Mouse (Mus musculus): ENCODE results near the gene Tle1. TPM values are rescaled to one million over a fixed set of nuclear protein-coding genes. Genes with fewer than 3 reads are reported as not detected.

The Tle1 gene
- polyA plus RNA-seq, 1 experiment from 2014 or later = 31.4 TPM

DNA sequence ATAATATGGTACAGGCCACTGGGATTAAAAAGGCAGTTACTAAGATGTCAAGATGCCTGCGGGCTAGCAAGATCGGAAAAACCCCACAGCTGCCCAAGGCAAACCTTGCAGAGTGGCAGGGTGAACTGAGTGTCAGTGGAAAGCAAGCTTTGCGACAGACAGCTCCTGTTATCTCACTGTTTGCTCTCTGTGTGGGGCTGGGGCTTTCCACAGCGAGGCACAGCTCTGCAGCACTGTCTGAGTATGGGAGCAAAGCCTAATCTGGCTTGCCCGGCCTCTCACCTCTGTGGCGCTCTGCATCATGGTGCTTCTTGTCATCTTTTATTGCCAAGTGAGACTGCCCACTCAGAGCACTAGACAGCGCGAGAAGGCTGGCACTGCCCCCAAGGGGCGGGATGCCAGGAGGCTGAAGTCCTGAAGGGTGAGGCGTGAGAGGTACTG lies 42.8 kb downstream of the Tle1 start:
- no peak overlapping the region for H3K4me3 ChIP-seq (ENCODE audit: low read depth, low read length)
- no peaks in the 10 kb centered on the region; the same call in 1 of the 2 replicates for H3K36me3 ChIP-seq (ENCODE audit: control insufficient read depth, insufficient read depth, low read length)
- no peaks in the 10 kb centered on the region for H3K4me1 ChIP-seq (ENCODE audit: control insufficient read depth, insufficient read depth, low read length)
- H3K27me3 ChIP-seq (ENCODE audit: control insufficient read depth, insufficient read depth, low read length) = no peaks in the 10 kb centered on the region
- DNase-seq (ENCODE audit: low spot score) (no peak), ATAC-seq (ENCODE audit: insufficient number of reproducible peaks, low FRiP score, low TSS enrichment, low read depth) (no peak)
- no peaks in the 10 kb centered on the region for H3K9me3 ChIP-seq (ENCODE audit: control insufficient read depth, low read length)
- H3K27ac ChIP-seq (replicated peaks; ENCODE audit: low read depth, low read length) = no peak overlapping the region
- 58% methylated on average over 10 of the region's 10 CpGs for WGBS
- no peak overlapping the region for H3K9ac ChIP-seq (ENCODE audit: low read length)
- H3K4me2 ChIP-seq (ENCODE audit: low read depth, severe bottlenecking) = no peak overlapping the region

DNA sequence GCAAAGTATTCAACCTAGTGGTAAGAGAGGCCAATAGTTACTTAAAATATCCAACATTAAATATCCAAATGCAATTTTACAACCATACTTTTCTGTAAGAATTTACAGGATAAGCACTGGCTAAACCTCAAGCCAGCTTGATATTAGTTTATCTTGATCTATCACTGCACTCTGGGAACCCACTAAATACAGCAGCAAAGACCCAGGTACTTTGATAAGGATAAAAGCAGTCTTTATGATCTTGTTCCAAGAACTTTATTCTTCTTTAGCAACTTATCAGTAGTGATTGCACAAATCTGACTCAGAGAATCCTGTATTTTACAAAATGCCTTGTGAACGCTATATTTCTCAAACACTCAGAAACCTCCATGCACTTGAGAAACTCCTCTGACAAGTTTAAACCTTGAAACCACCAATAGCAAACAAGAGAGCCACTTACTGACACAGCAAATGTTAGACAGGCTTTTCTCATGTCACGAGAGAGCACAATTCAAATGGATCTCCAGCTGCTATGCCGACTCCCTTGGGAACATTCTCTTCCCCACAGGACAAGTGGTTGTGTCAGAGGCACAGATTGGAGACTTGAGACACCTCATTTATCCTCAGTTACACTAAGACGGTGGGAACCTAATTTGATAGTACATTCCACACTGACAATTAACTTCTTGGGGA lies 50.1 kb downstream of the Tle1 start:
- Histone ChIP-seq H3K4me2 (ENCODE audit: low read depth, severe bottlenecking) (no peak overlapping the region), H3K4me3 (ENCODE audit: low read depth, low read length) (no peak overlapping the region), H3K9me3 (ENCODE audit: control insufficient read depth, low read length) (no peaks in the 10 kb centered on the region), H3K4me1 (ENCODE audit: control insufficient read depth, insufficient read depth, low read length) (no peaks in the 10 kb centered on the region), H3K36me3 (ENCODE audit: control insufficient read depth, insufficient read depth, low read length) (no peaks in the 10 kb centered on the region), H3K9ac (ENCODE audit: low read length) (no peak overlapping the region), H3K27me3 (ENCODE audit: control insufficient read depth, insufficient read depth, low read length) (no peaks in the 10 kb centered on the region), H3K27ac (replicated peaks; ENCODE audit: low read depth, low read length) (no peak overlapping the region)
- ATAC-seq (ENCODE audit: insufficient number of reproducible peaks, low FRiP score, low TSS enrichment, low read depth) (no peak), DNase-seq (ENCODE audit: low spot score) (no peak)
- 53% methylated on average over 4 of the region's 4 CpGs for WGBS

DNA sequence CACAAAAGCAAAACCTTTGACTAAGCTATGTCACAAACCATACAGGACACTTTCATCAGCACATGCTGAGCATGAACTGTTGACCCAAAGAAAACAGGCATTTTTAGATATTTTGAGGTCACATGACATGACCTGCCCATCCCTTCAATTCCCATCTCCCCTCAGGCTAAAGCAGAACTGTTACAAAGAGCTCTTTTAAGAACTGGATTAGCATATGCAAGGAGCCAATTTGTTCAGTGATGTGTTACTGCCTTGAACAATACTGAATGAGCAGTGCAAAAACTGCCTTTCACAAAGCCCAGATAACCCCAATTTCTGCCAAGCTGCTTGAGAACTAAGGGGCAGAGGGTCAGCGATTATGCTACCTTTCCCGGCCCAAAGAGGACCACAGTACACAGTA lies 54.7 kb downstream of the Tle1 start:
- ATAC-seq (ENCODE audit: insufficient number of reproducible peaks, low FRiP score, low TSS enrichment, low read depth) = no peak

DNA sequence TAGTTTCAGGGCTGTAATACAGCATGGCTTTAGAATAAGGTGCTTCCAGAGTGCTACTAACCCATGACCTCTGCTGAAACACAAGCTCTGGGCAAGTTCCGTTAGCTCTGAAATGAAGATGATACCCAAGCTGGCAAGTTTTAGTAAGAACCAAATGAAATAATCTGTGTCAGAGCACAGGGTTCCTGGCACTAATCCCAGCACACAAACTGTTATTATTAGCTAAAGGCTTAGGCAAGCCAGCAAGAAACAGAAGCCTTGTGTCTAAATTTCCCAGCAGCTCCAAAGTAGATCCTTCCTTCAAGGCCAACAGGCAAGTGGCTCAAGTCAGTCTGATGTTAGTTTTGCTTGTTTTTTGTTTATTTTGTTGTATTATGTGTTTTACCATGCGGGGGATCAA lies 56.2 kb downstream of the Tle1 start:
- H3K27me3 ChIP-seq (ENCODE audit: control insufficient read depth, insufficient read depth, low read length) = no peaks in the 10 kb centered on the region
- H3K4me2 ChIP-seq (ENCODE audit: low read depth, severe bottlenecking) = no peak overlapping the region
- peaks cover under 1% of the 10 kb centered on the region; the same call in 1 of the 2 replicates for H3K36me3 ChIP-seq (ENCODE audit: control insufficient read depth, insufficient read depth, low read length)
- 94% methylated on average over 2 of the region's 2 CpGs for WGBS
- H3K4me3 ChIP-seq (ENCODE audit: low read depth, low read length) = no peak overlapping the region
- H3K4me1 ChIP-seq (ENCODE audit: control insufficient read depth, insufficient read depth, low read length) = no peaks in the 10 kb centered on the region
- H3K9me3 ChIP-seq (ENCODE audit: control insufficient read depth, low read length) = no peaks in the 10 kb centered on the region
- no peak overlapping the region for H3K9ac ChIP-seq (ENCODE audit: low read length)
- DNase-seq (ENCODE audit: low spot score) (no peak), ATAC-seq (ENCODE audit: insufficient number of reproducible peaks, low FRiP score, low TSS enrichment, low read depth) (no peak)
- no peak overlapping the region for H3K27ac ChIP-seq (replicated peaks; ENCODE audit: low read depth, low read length)

More for the DNA sequence above, 54.7 kb downstream of the Tle1 start:
- no peaks in the 10 kb centered on the region for H3K36me3 ChIP-seq (ENCODE audit: control insufficient read depth, insufficient read depth, low read length)
- H3K9me3 ChIP-seq (ENCODE audit: control insufficient read depth, low read length) = no peaks in the 10 kb centered on the region
- H3K4me1 ChIP-seq (ENCODE audit: control insufficient read depth, insufficient read depth, low read length) = no peaks in the 10 kb centered on the region
- 82% methylated on average over 2 of the region's 2 CpGs for WGBS
- H3K4me3 ChIP-seq (ENCODE audit: low read depth, low read length) = no peak overlapping the region
- no peak overlapping the region for H3K4me2 ChIP-seq (ENCODE audit: low read depth, severe bottlenecking)
- no peaks in the 10 kb centered on the region for H3K27me3 ChIP-seq (ENCODE audit: control insufficient read depth, insufficient read depth, low read length)
- H3K27ac ChIP-seq (replicated peaks; ENCODE audit: low read depth, low read length) = no peak overlapping the region
- no peak for DNase-seq (ENCODE audit: low spot score)
- H3K9ac ChIP-seq (ENCODE audit: low read length) = no peak overlapping the region

DNA sequence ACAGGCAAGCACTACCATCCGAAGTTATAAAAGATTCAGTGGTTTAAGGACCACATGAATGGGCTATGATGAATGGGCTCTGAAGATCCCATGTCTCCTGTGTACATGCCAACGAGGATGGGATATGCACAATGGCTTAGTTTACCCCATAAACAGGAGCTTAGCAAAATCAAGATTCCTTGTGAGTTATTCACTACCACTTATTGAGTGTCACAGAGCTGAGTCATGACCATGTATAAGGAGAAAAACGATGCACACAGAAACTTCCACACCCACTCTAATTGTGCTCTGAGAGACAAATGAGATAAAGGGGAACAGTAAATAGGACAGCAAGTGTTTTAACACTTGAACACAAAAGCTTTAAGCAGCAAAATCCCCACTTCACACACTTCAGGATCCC lies 60.0 kb downstream of the Tle1 start:
- no peak for DNase-seq (ENCODE audit: low spot score)
- ATAC-seq (ENCODE audit: insufficient number of reproducible peaks, low FRiP score, low TSS enrichment, low read depth) = no peak
- Histone ChIP-seq H3K4me2 (ENCODE audit: low read depth, severe bottlenecking) (no peak overlapping the region), H3K27me3 (ENCODE audit: control insufficient read depth, insufficient read depth, low read length) (no peaks in the 10 kb centered on the region), H3K27ac (replicated peaks; ENCODE audit: low read depth, low read length) (no peak overlapping the region), H3K9me3 (ENCODE audit: control insufficient read depth, low read length) (no peaks in the 10 kb centered on the region), H3K4me3 (ENCODE audit: low read depth, low read length) (no peak overlapping the region), H3K4me1 (ENCODE audit: control insufficient read depth, insufficient read depth, low read length) (no peaks in the 10 kb centered on the region), H3K9ac (ENCODE audit: low read length) (no peak overlapping the region), H3K36me3 (ENCODE audit: control insufficient read depth, insufficient read depth, low read length) (peaks cover 3% of the 10 kb centered on the region; the same call in 1 of the 2 replicates)
- WGBS = 83% methylated on average over 3 of the region's 3 CpGs

DNA sequence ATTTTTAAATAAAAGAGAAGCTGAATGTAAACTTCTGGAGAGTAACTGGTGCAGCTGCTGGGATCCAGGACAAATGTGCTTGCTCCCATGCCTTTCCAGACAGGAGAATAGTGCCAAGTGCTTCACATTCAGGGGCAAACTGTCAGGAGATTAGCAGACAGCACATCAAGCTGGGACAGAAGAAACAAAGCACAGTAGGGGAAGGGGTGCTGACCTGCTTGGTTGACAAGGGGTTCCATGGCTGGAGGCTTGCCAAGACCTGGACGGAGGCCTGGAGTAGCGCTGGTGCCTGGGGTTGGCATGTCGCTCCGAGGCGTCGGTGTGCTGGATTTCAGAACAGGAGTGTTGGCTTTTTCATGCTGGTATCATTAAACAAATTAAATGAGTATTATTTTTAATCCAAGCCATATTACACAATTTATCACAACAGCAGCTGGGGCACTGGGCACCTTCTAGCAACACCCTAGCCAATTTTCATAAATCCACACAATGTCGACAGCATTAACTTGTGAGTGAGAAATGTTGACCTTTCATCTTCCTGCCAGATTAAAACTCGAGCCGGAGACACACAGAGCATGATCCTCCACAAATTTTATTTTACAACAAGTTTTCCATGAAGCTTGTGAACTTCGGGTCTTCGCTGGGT lies 61.1 kb downstream of the Tle1 start:
- Histone ChIP-seq H3K9ac (ENCODE audit: low read length) (no peak overlapping the region), H3K36me3 (ENCODE audit: control insufficient read depth, insufficient read depth, low read length) (peaks cover 3% of the 10 kb centered on the region; the same call in 1 of the 2 replicates), H3K27ac (replicated peaks; ENCODE audit: low read depth, low read length) (no peak overlapping the region), H3K4me1 (ENCODE audit: control insufficient read depth, insufficient read depth, low read length) (no peaks in the 10 kb centered on the region), H3K4me2 (ENCODE audit: low read depth, severe bottlenecking) (no peak overlapping the region), H3K4me3 (ENCODE audit: low read depth, low read length) (no peak overlapping the region), H3K27me3 (ENCODE audit: control insufficient read depth, insufficient read depth, low read length) (no peaks in the 10 kb centered on the region), H3K9me3 (ENCODE audit: control insufficient read depth, low read length) (no peaks in the 10 kb centered on the region)
- WGBS = 86% methylated on average over 11 of the region's 11 CpGs
- ATAC-seq (ENCODE audit: insufficient number of reproducible peaks, low FRiP score, low TSS enrichment, low read depth) (no peak), DNase-seq (ENCODE audit: low spot score) (no peak)

DNA sequence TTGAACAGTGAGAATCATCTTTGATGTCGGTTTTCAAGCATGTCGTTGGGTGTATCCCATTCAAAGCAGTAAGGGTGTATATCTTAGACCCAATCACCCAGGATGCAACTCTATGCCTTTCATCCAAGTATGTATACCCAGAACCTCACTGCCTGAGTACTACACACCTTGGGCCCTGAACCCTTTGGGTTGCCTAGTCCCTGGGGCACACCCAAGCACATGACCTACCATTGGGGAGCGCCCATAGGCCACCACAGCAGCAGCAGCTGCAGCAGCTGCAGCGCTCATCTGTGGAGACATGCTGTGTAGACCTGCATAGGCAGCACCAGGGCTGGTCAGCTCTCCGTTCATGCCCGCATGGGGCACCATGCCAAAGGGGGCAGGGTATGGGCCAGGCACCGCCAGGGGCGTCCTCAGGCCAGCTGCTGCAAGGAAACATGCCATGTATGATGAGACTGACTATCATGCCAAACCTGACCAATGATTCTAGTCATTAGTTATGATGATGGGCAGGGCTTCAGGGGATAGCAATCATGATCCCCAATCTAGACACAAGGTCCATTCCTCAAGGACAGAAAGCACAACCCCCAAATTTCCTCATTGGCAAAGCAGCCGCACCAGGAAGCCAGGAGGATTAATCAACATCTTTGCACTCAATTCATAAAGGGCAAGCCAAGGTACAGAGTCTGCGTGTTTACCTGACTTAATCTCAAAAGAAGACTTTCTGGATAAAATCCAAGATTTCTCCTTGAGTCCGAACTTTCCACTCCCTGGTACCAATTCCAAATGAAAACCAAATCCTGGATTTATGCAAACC lies 62.2 kb downstream of the Tle1 start:
- 96% methylated on average over 11 of the region's 11 CpGs for WGBS
- H3K9ac ChIP-seq (ENCODE audit: low read length) = no peak overlapping the region
- no peak overlapping the region for H3K4me3 ChIP-seq (ENCODE audit: low read depth, low read length)
- H3K4me1 ChIP-seq (ENCODE audit: control insufficient read depth, insufficient read depth, low read length) = no peaks in the 10 kb centered on the region
- ATAC-seq (ENCODE audit: insufficient number of reproducible peaks, low FRiP score, low TSS enrichment, low read depth) = no peak
- H3K36me3 ChIP-seq (ENCODE audit: control insufficient read depth, insufficient read depth, low read length) = peaks cover 3% of the 10 kb centered on the region; the same call in 1 of the 2 replicates
- DNase-seq (ENCODE audit: low spot score) = no peak
- H3K4me2 ChIP-seq (ENCODE audit: low read depth, severe bottlenecking) = no peak overlapping the region
- H3K27me3 ChIP-seq (ENCODE audit: control insufficient read depth, insufficient read depth, low read length) = no peaks in the 10 kb centered on the region
- H3K9me3 ChIP-seq (ENCODE audit: control insufficient read depth, low read length) = no peaks in the 10 kb centered on the region
- no peak overlapping the region for H3K27ac ChIP-seq (replicated peaks; ENCODE audit: low read depth, low read length)

DNA sequence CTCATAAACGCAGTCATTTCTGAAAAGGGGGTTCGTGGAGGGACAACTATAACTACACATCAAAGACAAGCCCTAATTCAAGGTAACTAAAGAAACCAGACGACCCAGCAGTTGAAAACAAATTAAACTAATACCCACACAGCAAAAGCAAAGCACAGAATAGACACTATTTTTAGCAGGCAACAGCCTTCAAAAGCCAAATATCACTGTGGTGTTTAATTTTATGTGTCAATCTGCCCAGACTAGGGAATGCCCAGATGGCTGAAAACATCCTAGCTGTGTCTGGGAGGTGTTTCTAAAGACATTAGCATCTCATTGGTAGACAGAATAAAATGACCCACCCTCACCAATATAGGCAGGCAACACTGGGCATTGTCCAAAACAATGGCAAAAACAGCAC lies 68.1 kb downstream of the Tle1 start:
- 79% methylated on average over 3 of the region's 3 CpGs for WGBS
- DNase-seq (ENCODE audit: low spot score) = no peak
- Histone ChIP-seq H3K27ac (replicated peaks; ENCODE audit: low read depth, low read length) (no peak overlapping the region), H3K36me3 (ENCODE audit: control insufficient read depth, insufficient read depth, low read length) (no peaks in the 10 kb centered on the region), H3K4me3 (ENCODE audit: low read depth, low read length) (no peak overlapping the region), H3K4me2 (ENCODE audit: low read depth, severe bottlenecking) (no peak overlapping the region), H3K9ac (ENCODE audit: low read length) (no peak overlapping the region), H3K27me3 (ENCODE audit: control insufficient read depth, insufficient read depth, low read length) (no peaks in the 10 kb centered on the region), H3K9me3 (ENCODE audit: control insufficient read depth, low read length) (no peaks in the 10 kb centered on the region), H3K4me1 (ENCODE audit: control insufficient read depth, insufficient read depth, low read length) (no peaks in the 10 kb centered on the region)
- ATAC-seq (ENCODE audit: insufficient number of reproducible peaks, low FRiP score, low TSS enrichment, low read depth) = no peak
